ENCODE assay signal across 8 mouse cellular contexts in genomic region chr12:86798773-86799540, GRCm38 (mm10).
DNase-seq lines count a peak whose midpoint lies in the region; ATAC-seq and TF ChIP-seq lines count a peak whose summit lies in the region.

No protein-coding gene starts in this region.

- TF ChIP-seq POLR2A in bone marrow macrophage, adult 2 months (IDR thresholded peaks at IDR 0.05; ENCODE audit: borderline replicate concordance, low read depth, low read length) = no peak

- no peak for TF ChIP-seq EP300 in liver, postnatal 0 days (IDR thresholded peaks at IDR 0.05; ENCODE audit: low read depth)

- H3K4me1 ChIP-seq in bone marrow macrophage, adult 2 months (ENCODE audit: control insufficient read depth, insufficient read depth, low read length) = peaks cover 38% of the 10 kb centered on the region
- peaks cover 40% of the 10 kb centered on the region for H3K4me1 ChIP-seq in forebrain, embryonic 11.5 days (replicated peaks; ENCODE audit: control insufficient read depth, insufficient read depth, low read length)
- peaks cover 64% of the 10 kb centered on the region for H3K4me1 ChIP-seq in heart, embryonic 15.5 days (replicated peaks)
- H3K4me1 ChIP-seq in liver, postnatal 0 days (ENCODE audit: insufficient read depth) = peaks cover 58% of the 10 kb centered on the region

- H3K4me2 ChIP-seq in forebrain, embryonic 11.5 days (ENCODE audit: low read depth, low read length, severe bottlenecking) = no peak overlapping the region
- H3K4me2 ChIP-seq in heart, embryonic 15.5 days = peak overlapping the region; percentile 31
- no peak overlapping the region for H3K4me2 ChIP-seq in liver, postnatal 0 days (ENCODE audit: low read depth, low read length)

- H3K79me2 ChIP-seq in C2C12 (ENCODE audit: control insufficient read depth, insufficient read depth) = peaks cover 7% of the 10 kb centered on the region

- H3K27ac ChIP-seq in bone marrow macrophage, adult 2 months (ENCODE audit: insufficient read depth, low read depth, low read length) = no peak overlapping the region
- H3K27ac ChIP-seq in forebrain, embryonic 11.5 days (ENCODE audit: low read depth, low read length) = peak overlapping the region; percentile 41; the same call in 1 of the 2 replicates
- peak overlapping the region; percentile 72 for H3K27ac ChIP-seq in heart, embryonic 15.5 days
- peak overlapping the region; percentile 31; the same call in 1 of the 2 replicates for H3K27ac ChIP-seq in liver, postnatal 0 days (ENCODE audit: low read depth)

- no peaks in the 10 kb centered on the region for H3K9me3 ChIP-seq in forebrain, embryonic 11.5 days (ENCODE audit: control insufficient read depth, low read length)
- no peaks in the 10 kb centered on the region for H3K9me3 ChIP-seq in heart, embryonic 15.5 days (replicated peaks)
- H3K9me3 ChIP-seq in liver, postnatal 0 days (ENCODE audit: low read length) = no peaks in the 10 kb centered on the region

- ATAC-seq in forebrain, embryonic 11.5 days (replicated peaks; ENCODE audit: low FRiP score) = peak; percentile 13; the same call in 1 of the 2 replicates
- no peak for ATAC-seq in heart, embryonic 15.5 days (replicated peaks; ENCODE audit: insufficient number of reproducible peaks, insufficient read depth, low FRiP score, low read depth)
- ATAC-seq in liver, postnatal 0 days = no peak

- no peaks in the 10 kb centered on the region for H3K27me3 ChIP-seq in C2C12 (ENCODE audit: control insufficient read depth, insufficient read depth, insufficient read length)
- H3K27me3 ChIP-seq in forebrain, embryonic 11.5 days (ENCODE audit: control insufficient read depth, insufficient read depth, low read length) = no peaks in the 10 kb centered on the region
- no peaks in the 10 kb centered on the region for H3K27me3 ChIP-seq in heart, embryonic 15.5 days
- H3K27me3 ChIP-seq in liver, postnatal 0 days (ENCODE audit: insufficient read depth, low read length) = no peaks in the 10 kb centered on the region

- H3K9ac ChIP-seq in forebrain, embryonic 11.5 days (ENCODE audit: low read length) = peak overlapping the region; percentile 48; the same call in 1 of the 2 replicates
- no peak overlapping the region for H3K9ac ChIP-seq in heart, embryonic 15.5 days
- no peak overlapping the region; the same call in 1 of the 2 replicates for H3K9ac ChIP-seq in liver, postnatal 0 days (replicated peaks)

- H3K36me3 ChIP-seq in C2C12 (ENCODE audit: control insufficient read depth, insufficient read depth) = no peaks in the 10 kb centered on the region
- H3K36me3 ChIP-seq in forebrain, embryonic 11.5 days (ENCODE audit: control insufficient read depth, insufficient read depth, low read length) = no peaks in the 10 kb centered on the region
- H3K36me3 ChIP-seq in heart, embryonic 15.5 days = no peaks in the 10 kb centered on the region
- no peaks in the 10 kb centered on the region for H3K36me3 ChIP-seq in liver, postnatal 0 days (replicated peaks; ENCODE audit: insufficient read depth, low read length)

- peak overlapping the region; percentile 51 for H3ac ChIP-seq in C2C12 (ENCODE audit: control insufficient read depth, insufficient read length, low read depth)

- peak; percentile 95 for DNase-seq in forebrain, embryonic 11.5 days (ENCODE audit: low spot score)
- DNase-seq in kidney, postnatal 4 days = peak; percentile 95 to 96
- DNase-seq in liver, postnatal 0 days = peak; percentile 86
- peak; percentile 87 for DNase-seq in ovary, postnatal 14 days (ENCODE audit: low spot score)
- DNase-seq in thymus, postnatal 36 days = peak; percentile 78 to 81

- peak; percentile 85 for TF ChIP-seq CTCF in C2C12 (IDR thresholded peaks at IDR 0.05; ENCODE audit: control insufficient read depth, insufficient read depth, insufficient read length)
- peak; percentile 73; the same call in 1 of the 2 replicates for TF ChIP-seq CTCF in bone marrow macrophage, adult 2 months (IDR thresholded peaks at IDR 0.05; ENCODE audit: low read depth, low read length)
- peak; percentile 95 for TF ChIP-seq CTCF in liver, postnatal 0 days (IDR thresholded peaks at IDR 0.05; ENCODE audit: low read depth)

- H3K79me3 ChIP-seq in C2C12 (ENCODE audit: low read depth) = no peaks in the 10 kb centered on the region

- H3K4me3 ChIP-seq in C2C12 (ENCODE audit: insufficient read depth, poor library complexity, severe bottlenecking) = no peak overlapping the region
- no peak overlapping the region for H3K4me3 ChIP-seq in bone marrow macrophage, adult 2 months (ENCODE audit: insufficient read depth, low read length)
- H3K4me3 ChIP-seq in forebrain, embryonic 11.5 days (ENCODE audit: low read depth, low read length) = no peak overlapping the region
- H3K4me3 ChIP-seq in heart, embryonic 15.5 days = no peak overlapping the region
- H3K4me3 ChIP-seq in liver, postnatal 0 days (ENCODE audit: low read depth, low read length) = no peak overlapping the region

- 21% methylated on average over 14 of the region's 14 CpGs for WGBS in forebrain, embryonic 11.5 days
- 15% methylated on average over 14 of the region's 14 CpGs for WGBS in heart, embryonic 15.5 days
- WGBS in liver, postnatal 0 days (ENCODE audit: insufficient replicate concordance) = 39% methylated on average over 14 of the region's 14 CpGs

TF ChIP-seq in C2C12, 6 proteins besides CTCF, POLR2A, EP300 and RAD21:
- no peak for TF ChIP-seq MYOG (IDR thresholded peaks at IDR 0.05; ENCODE audit: control insufficient read depth, extremely low read depth, insufficient read length)
- no peak for TF ChIP-seq MAX (IDR thresholded peaks at IDR 0.05)
- TF ChIP-seq USF1 (IDR thresholded peaks at IDR 0.05; ENCODE audit: low read depth) = no peak
- TF ChIP-seq CEBPB (IDR thresholded peaks at IDR 0.05; ENCODE audit: low read depth) = no peak
- no peak for TF ChIP-seq FOSL1 (IDR thresholded peaks at IDR 0.05; ENCODE audit: insufficient read depth, low read length, poor library complexity, severe bottlenecking)
- TF ChIP-seq MYOD1 (IDR thresholded peaks at IDR 0.05; ENCODE audit: control insufficient read depth, insufficient read length, low read depth) = no peak
